Mouse (Mus musculus) stomach, postnatal 0 days (tissue): ENCODE results near the gene Slc6a20a.

ENCODE experiments used
- CTCF ChIP-seq: IDR thresholded peaks from 2 replicates; pipeline ENCODE4 v1.5.1; 2016; ENCODE audit warnings: antibody characterized with exemption, low read depth, mild to moderate bottlenecking, moderate library complexity
- EP300 ChIP-seq: optimal IDR thresholded peaks from 2 replicates; pipeline ENCODE3; 2016; ENCODE audit warnings: antibody characterized with exemption

- no peak for TF ChIP-seq EP300
- no peak for TF ChIP-seq CTCF
Measured at GRCm38 (mm10) chr9:123624741-123625140, 53.9 kb downstream of the Slc6a20a start.
